Mouse (Mus musculus) bone marrow macrophage, adult 2 months (primary cell): ENCODE data around the gene Twnk.

Source experiments
- CTCF ChIP-seq: IDR thresholded peaks from 2 replicates; pipeline ENCODE4 v1.5.1; 2012; ENCODE audit warnings: low read depth, mild to moderate bottlenecking, low read length, moderate library complexity
- POLR2A ChIP-seq: IDR thresholded peaks from 2 replicates; pipeline ENCODE4 v1.6.1; 2012; ENCODE audit warnings: mild to moderate bottlenecking, low read depth, low read length, borderline replicate concordance

DNA sequence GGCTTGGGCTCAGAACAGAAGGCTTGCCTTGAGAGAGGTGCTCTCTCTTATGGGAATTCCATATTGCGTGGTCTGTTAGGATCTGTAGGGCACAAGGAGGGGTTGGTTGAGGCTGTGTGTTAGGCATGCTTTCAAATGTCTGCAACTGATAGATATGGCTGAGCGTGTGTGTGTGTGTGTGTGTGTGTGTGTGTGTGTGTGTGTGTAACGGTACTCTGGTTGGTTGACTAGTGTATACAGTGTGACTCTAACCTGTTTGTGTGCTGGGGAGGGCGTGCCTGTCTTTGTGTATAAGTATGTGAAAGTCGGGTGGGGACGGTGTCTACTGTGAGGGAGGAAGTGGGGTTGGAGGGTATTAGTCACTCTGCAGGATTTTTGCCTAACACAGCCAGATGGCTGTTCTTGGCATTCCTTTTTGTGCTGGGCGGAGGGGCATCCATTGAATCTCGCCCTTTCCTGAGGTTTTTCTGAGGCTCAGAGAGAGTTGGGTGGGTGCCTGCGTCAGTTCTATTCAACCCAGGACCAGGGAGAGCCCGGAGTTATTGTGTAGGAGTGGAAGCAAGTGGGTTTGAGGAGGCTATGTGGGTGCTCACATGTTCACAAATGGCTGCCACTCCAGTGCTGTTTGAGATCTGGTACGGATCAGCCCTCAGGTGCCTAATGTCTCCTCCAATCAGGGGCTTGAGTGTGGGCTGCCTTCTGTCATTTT, 42.6 kb downstream of the Twnk start:
- no peak for TF ChIP-seq POLR2A
- no peak for TF ChIP-seq CTCF
